Mouse (Mus musculus) MEL (cell line): ENCODE measurements around the gene Ppfia2.

Source experiments
- BHLHE40 ChIP-seq: IDR thresholded peaks from 2 replicates; pipeline ENCODE4 v1.6.1; 2012; ENCODE audit warnings: low read depth, mild to moderate bottlenecking, inconsistent platforms, low read length, improper control_type of control experiment, borderline replicate concordance
- CTCF ChIP-seq, 3 experiments: IDR thresholded peaks in 2 of 3; conservative IDR thresholded peaks in 1 of 3; 2 replicates each; pipeline ENCODE4 v1.5.1; 2011 to 2012; ENCODE audit warnings: low read length in 3 of 3, low read depth in 2 of 3, mild to moderate bottlenecking in 2 of 3, improper control_type of control experiment in 1 of 3, inconsistent platforms in 1 of 3, mixed read lengths in 1 of 3, moderate library complexity in 1 of 3; ENCODE audit not compliant: control insufficient read depth in 1 of 3, insufficient read depth in 1 of 3, poor library complexity in 1 of 3, severe bottlenecking in 1 of 3
- ELF1 ChIP-seq: IDR thresholded peaks from 2 replicates; pipeline ENCODE4 v1.6.1; 2014; ENCODE audit warnings: low read depth, mild to moderate bottlenecking, inconsistent platforms, low read length, improper control_type of control experiment, moderate library complexity
- POLR2A ChIP-seq, 2 experiments: IDR thresholded peaks; 2 replicates each; pipeline ENCODE4 v1.6.1; 2011 to 2012; ENCODE audit warnings: low read length in 2 of 2, mild to moderate bottlenecking in 2 of 2, control low read depth in 1 of 2, improper control_type of control experiment in 1 of 2, low read depth in 1 of 2, moderate library complexity in 1 of 2; ENCODE audit not compliant: control insufficient read depth in 1 of 2, insufficient read depth in 1 of 2, poor library complexity in 1 of 2
- ZC3H11A ChIP-seq: IDR thresholded peaks from 2 replicates; pipeline ENCODE4 v1.6.1; 2012; ENCODE audit warnings: low read depth, mild to moderate bottlenecking, inconsistent platforms, low read length, improper control_type of control experiment

GRCm38 (mm10) chr10:106775571-106775970 lies 305.4 kb downstream of the Ppfia2 start:
- no peak for TF ChIP-seq POLR2A (IDR thresholded peaks at IDR 0.05; ENCODE audit: control insufficient read depth in 1 of 2, insufficient read depth in 1 of 2, low read depth in 1 of 2, low read length in 2 of 2, poor library complexity in 1 of 2)
- no peak for TF ChIP-seq ELF1
- no peak for TF ChIP-seq CTCF (IDR thresholded peaks at IDR 0.05 in 2 of 3, conservative IDR thresholded peaks at IDR 0.05 in 1 of 3; ENCODE audit: control insufficient read depth in 1 of 3, insufficient read depth in 1 of 3, low read depth in 2 of 3, low read length in 3 of 3, poor library complexity in 1 of 3, severe bottlenecking in 1 of 3)
- TF ChIP-seq ZC3H11A: no peak
- no peak for TF ChIP-seq BHLHE40
